Mouse (Mus musculus) inflammation-experienced regulatory T-cells, adult 6 months (primary cell): ENCODE measurements around the gene Spata5. TPM values are rescaled to one million over a fixed set of nuclear protein-coding genes. Genes with fewer than 3 reads are reported as not detected.

Experiments used
- ATAC-seq: one replicate; pipeline ENCODE4 v1.8.0; 2017
- polyA plus RNA-seq, 3 experiments: library from polyadenylated mRNA; unstranded; fragments of 100-300 nt; shearing (Covaris generic); gene quantifications; one replicate each; pipeline ENCODE4 v1.2.1; 2017

The Spata5 gene
- polyA plus RNA-seq, result 10 to 100 TPM; 21.3 to 27.3 (median 26.5) TPM

- peak; percentile 72 for ATAC-seq
These were observed at the start of gene Spata5 for GRCm38 (mm10) chr3:37419458-37419991. TSS of gene Spata5 (plus strand) at chr3:37419896.

GRCm38 (mm10) chr3:37370407-37370806, 49.3 kb upstream of the Spata5 start:
- peak; percentile 70 for ATAC-seq

- ATAC-seq, result no peak
These were observed 46.0 kb upstream of the Spata5 start for GRCm38 (mm10) chr3:37373712-37374111.

DNA sequence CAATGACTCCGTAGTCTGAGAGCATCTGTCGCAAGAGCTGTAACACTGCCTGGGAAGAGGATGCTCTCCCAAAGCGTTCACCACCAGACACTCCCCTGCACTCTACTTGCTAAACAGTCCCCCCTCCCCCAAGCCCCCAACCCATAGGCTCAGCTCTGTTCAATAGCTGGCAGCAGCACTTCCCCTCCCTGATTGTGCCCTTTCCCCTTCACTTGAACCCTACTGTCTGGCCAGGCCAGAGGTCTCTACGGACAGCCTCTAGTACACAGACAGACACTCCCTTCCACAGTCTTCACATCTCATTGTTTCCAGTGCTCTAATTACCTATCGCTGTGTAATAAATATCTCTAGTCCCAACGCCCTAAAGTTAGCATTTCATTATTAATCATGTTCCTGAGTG, 41.8 kb upstream of the Spata5 start:
- no peak for ATAC-seq

GRCm38 (mm10) chr3:37378412-37378811, 41.3 kb upstream of the Spata5 start:
- no peak for ATAC-seq

DNA sequence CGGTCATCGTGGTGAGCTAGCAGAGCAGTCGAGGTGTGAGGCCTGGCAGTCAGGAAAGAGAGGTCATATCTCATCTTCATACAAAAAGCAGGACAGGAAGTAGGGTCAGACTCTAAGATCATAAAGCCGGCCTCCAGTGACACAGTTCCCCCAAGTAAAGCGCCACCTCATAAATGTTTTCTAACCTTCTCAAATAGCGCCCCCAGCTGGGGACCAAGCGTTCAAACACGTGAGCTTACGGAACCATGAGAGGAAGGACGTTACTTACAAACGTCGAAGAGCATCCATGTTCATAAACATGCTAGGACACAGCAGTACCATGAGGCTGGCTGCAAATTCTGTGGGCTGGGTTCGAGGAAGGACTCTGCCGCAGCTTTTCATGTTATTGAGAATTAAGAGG, 40.5 kb upstream of the Spata5 start:
- ATAC-seq, result no peak

GRCm38 (mm10) chr3:37379930-37380881, 39.5 kb upstream of the Spata5 start:
- ATAC-seq, result no peak

DNA sequence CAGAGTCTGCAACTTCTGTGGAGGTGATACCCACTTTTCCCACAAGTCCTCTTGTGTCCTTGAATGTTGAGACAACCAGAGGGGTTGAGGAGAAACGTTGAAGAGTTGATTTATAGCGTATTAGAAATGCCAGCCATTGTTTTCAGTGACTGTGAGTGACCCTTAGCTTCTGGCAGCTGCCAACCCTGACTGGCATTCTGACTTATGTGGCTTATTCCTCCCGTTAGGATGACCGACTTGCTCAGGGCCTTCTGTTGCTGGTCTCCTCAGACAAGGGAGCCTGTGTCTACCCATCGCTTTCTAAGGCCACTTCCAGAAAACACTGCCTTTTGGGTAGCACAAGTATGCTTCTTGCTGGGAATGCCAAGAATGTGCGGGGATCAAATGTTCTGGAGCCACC, 38.2 kb upstream of the Spata5 start:
- no peak for ATAC-seq

GRCm38 (mm10) chr3:37383096-37383765, 36.5 kb upstream of the Spata5 start:
- ATAC-seq, result no peak

DNA sequence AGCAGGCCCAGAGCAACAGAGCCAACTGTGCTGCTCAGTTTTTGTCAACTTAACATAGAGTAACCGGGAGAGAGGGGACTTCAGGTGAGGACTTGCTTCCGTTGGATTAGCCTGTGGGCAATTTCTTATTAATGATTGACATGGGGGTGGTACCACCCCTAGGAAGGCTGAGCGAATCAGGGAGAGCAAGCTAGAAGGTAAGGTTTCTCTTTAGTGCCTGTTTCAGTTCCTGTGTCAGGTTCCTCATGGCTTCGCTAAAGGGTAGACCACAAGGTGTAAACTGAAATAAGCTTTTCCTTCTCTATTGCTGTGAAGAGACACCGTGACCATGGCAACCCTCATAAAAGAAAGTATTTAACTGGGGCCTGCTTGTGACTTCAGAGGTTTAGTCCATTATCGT, 32.4 kb upstream of the Spata5 start:
- ATAC-seq, result no peak

DNA sequence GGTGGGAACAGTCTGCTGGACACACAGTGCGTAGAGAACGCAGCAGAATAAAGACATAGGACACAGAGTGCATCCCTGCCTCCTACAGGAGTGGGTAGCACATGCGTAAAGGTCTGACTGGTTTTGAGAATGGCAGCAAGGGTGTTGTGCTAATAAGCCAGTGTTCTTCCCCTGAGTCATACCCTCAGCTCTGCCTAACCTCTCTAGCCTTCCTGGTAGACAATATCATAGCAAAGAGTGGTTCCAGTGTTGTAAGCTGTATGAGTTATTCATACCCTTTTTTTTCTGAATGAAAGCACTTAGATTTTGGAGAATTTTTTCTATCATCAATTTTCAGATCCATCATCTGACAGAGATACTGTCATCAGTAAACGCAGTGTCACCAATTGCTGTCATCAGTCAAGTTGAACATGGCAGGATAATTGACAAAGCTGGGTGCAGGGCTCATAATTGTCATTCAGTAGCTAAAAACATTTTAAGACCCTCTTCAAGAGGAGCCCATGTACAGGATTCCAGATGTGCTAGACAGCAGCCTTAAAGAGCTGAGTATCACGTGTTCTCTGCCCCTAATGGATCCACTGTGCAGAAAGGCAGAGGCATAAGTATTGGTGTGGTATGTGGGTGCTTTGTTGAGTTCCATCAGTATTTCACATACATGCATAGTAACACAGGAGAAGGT, 22.6 kb upstream of the Spata5 start:
- ATAC-seq, result no peak

GRCm38 (mm10) chr3:37397646-37398045, 22.1 kb upstream of the Spata5 start:
- no peak for ATAC-seq

GRCm38 (mm10) chr3:37398661-37399395, 20.9 kb upstream of the Spata5 start:
- ATAC-seq, result no peak

GRCm38 (mm10) chr3:37401729-37402610, 17.7 kb upstream of the Spata5 start:
- no peak for ATAC-seq

GRCm38 (mm10) chr3:37407598-37407997, 12.1 kb upstream of the Spata5 start:
- ATAC-seq, result no peak

GRCm38 (mm10) chr3:37413446-37413845, 6.2 kb upstream of the Spata5 start:
- no peak for ATAC-seq

DNA sequence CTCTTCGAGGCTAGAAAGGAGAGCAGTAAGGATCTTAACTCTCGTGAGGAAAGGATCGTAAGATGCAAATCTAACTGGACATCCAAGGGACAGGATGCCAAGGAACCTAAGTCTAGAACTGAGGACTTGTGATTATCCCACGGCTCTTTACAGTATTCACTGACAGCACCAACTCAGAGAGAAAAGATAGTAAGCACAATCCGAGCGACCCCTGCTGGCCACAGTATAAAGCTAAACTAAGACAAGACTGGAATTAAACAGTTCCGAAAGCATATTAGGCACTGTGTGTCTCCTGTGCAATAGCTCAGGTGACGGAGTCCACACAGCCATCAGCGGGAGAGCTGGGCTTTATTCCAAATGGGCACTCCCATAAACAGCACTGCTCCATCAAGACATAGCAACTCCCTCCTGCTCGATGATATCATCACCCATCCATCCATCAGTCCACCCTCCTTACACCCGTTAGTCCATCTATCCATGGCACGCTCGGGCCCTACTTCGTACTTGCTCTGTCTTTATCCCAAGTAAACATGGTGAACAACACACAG, 5.2 kb upstream of the Spata5 start:
- ATAC-seq, result peak; percentile 29

- ATAC-seq, result no peak
These were observed 1.4 kb upstream of the Spata5 start for GRCm38 (mm10) chr3:37418341-37418740.

GRCm38 (mm10) chr3:37418961-37419457, 687 bp upstream of the Spata5 start:
- peak; percentile 57 for ATAC-seq

GRCm38 (mm10) chr3:37420072-37420471, 376 bp downstream of the Spata5 start, which contains the start of gene Nudt6:
TSS of gene Nudt6 (minus strand) at chr3:37420211.
- ATAC-seq, result peak; percentile 69

DNA sequence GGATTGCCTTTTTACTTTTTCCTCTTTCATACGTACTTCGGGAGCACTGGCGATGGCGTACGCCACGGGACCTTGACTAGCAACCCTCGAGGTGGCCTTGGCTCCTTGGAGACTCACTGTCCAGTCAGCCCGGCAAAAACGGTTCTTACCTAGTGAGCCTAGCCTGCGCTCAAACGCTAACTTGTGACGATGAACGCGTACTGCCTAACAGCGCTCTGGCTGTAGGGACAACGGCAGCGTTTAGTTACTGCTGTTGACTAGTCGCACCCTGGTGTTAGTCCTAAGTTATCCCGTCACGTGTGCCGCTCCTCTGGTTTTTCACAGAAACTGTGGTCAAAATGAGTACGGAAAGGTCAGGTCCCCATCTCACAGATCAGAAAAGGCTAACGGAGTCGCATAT, 945 bp downstream of the Spata5 start:
- ATAC-seq, result no peak
